Mouse (Mus musculus) lung, adult 2 months (tissue): Measurements from ENCODE around the gene Osgin1.

ENCODE experiments used
- CTCF ChIP-seq: fragments of 200-500 bp; IDR thresholded peaks from 2 replicates; pipeline ENCODE4 v1.5.1; 2011; ENCODE audit warnings: mild to moderate bottlenecking, low read length, control low read depth; ENCODE audit not compliant: insufficient read depth
- POLR2A ChIP-seq: fragments of 200-500 bp; IDR thresholded peaks from 2 replicates; pipeline ENCODE4 v1.6.1; 2011; ENCODE audit warnings: low read depth, mild to moderate bottlenecking, control low read depth, low read length, borderline replicate concordance; ENCODE audit errors: extremely low read depth

DNA sequence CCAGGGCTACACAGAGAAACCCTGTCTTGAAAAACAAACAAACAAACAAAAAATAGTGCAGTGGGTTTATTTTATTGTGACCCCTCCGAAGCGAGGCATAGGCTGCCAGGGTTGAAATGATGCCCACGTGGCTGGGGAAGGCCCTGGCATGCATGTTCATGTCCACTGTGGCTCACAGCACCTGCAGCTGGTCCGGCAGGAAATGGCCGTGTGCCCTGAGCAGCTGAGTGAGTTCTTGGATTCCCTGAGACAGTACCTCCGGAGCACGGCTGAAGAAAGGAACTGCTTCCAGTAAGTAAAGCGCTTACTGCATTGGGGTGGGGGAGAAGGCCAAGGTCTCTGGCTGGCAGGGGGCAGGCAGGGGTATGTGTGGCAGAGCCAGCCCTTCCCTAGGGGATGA is 34.2 kb downstream of the Osgin1 start:
- TF ChIP-seq POLR2A, result no peak
- TF ChIP-seq CTCF, result no peak
